Mouse (Mus musculus): ENCODE results near the gene Cul7.

The Cul7 gene

DNA sequence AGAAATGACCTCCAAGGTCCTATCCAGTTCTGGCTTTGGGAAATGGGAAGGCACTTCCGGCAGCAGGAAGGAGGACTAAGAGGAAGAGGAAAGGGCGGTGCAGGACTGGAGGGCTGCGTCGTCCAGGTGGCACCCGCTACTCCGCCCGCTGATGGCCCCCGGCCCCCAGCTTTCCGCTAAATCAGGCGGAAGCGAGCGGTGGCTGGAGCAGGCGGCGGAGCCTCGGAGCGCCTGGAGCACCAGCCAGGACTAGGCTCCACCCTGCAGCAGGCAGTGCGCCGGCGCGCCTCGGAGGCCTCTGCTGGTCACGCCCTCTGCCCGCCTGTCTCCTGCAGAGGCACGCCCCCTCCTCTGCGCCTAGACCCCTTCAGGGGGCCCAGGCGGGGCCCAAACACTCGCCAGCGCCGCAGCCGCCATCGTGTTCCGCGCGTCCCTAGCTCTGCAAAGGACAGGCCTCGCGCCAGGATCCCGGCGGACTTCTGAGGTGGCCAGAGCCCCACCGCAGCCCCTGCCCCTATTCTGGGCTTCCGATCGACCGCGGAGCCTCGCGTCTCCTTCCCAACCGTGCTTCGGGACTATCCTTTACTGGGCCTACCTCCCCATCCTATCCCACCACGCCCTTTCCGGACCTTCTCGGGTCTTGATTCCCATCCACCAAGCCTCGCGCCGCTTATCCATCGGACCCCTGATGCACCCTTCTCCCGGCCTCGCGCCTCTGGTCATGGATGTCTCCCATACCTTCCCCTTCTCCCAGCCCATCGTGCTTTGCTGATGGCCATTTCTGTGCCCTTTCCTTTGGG, at the start of gene Cul7:
TSS of gene Cul7 (plus strand) at position 106 of the 800 bp plus-strand sequence.
- DNase-seq (ENCODE audit: low spot score): peak; percentile 93

DNA sequence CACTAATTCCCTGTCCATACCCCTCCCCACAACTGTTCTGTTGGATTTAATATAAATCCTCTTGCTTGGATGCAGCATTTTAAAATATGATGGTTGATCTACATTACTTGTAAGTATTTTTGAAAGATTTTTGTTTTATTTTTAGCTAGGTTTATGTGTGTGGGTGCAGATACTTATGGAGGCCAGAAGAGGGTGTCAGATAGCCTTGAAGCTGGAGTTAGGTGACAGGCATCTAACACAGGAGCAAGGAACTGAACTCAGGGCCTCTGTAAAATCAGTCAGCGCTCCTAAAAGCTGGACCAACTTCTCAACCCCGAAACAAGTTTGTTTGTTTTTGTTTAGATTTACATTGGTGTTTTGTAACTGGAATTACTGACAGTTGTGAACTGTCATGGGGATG, 49.6 kb upstream of the Cul7 start:
- DNase-seq (ENCODE audit: low spot score): no peak

DNA sequence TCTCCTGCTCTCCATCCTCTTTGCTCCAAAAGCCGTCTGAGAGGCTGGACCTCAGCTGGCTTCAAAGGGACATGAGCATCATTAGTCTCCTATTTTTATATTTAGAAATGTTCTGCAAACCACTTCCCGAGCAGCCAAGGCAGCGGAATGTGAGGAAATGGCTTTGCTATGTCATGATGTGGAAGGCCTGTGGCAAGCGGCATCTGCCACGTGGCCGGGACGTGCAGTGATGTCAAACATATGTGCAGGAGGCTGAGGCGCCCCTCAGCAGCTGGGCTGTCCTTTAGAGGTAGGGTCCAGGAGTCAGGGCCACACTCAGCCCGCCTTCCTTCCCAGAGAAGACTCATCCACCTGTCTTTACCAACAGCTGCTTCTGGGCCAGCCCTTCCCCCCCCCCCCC, 47.9 kb upstream of the Cul7 start:
- DNase-seq (ENCODE audit: low spot score): no peak

DNA sequence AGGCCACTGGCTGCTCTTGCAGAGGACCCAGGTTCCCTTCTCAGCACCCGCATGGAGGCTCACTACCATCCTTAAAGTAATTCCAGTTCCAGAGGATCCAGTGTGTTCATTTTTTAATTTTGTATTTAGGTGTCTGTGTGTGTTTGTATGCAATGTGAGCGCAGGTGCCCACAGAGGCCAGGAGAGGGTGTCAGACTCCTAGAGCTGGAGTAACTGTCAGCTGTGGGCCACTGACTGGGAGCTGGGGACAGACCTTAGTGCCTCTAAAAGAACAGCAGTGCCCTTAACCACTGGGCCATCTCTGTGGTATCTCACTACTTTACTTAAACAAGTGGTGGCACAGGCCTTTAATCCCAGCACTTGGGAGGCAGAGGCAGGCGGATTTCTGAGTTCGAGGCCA, 46.9 kb upstream of the Cul7 start:
- no peak for DNase-seq (ENCODE audit: low spot score)

DNA sequence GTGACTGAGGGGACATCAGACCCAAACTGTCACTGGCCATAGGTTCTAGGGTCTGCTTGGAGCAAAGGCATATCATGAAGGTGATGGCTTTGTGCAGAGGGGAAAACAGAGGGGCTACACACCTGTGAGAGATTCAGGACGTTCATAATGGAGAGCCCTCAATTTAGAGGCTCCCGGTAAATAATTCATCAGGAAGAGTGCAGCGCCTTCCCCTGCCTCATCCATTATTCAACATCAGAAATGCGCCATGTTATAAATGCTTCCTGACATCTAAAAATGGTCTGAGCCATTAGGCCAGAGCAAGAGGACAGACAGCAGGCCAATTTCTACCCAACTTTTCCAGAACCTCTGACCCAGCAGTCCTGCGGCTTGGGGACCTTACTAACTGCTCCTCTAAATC, 45.0 kb upstream of the Cul7 start:
- no peak for DNase-seq (ENCODE audit: low spot score)

DNA sequence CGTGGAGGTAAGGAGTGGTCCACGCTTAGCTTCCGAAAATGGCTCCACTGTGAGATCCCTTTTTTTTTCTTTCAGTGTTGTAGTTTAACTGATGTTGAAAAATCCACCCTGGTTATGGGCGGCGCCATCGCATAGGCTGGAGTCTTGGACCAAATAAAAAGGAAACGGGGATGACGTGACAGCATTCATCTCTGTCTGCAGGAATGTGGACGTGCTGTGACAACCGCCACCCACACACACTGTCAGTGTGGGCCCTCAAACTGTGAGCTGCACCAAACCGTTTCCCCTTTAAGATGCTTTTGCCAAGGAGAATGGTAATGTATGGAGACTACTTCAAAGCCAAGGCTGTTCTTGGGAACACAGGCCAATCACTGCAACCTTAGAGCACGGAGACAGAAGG, 44.1 kb upstream of the Cul7 start:
- DNase-seq (ENCODE audit: low spot score): no peak

DNA sequence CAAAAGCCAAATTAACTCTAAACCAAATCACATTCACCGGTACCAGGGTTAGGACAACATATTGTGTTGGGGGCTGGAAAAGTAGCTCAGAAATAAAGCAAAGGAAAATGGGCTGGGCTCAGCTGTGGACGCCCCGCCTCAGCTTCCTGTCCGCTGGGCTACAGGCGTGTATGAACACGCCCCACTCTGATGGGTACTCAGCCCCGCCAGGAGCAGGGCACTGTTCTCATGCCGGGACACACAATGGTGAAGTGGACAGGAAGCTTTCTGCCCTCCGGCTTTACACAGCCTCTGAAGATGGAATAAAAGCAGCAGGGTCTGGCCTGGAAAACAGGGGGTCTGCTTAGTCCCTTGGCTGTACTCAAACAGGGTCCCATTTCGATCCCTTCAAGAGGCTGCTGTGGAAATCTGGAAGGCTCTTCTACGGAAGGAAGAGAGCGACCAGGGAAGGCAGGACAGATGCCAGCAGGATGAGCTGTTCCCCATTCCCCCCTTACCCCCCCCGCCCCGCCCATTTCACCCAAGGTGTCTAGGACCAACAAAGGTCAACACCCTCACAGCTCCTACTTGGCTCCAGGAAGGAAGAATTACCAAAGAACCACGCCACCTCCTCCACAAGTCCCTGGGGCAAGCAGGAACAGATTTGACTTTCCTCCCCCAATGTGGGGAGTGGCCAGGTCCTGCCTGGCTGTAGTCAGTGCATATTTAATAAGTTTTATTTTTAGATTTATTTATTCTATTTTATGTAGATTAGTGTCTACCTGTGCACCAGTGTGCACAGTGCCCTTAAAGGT, 40.2 kb upstream of the Cul7 start:
- DNase-seq (ENCODE audit: low spot score): no peak

DNA sequence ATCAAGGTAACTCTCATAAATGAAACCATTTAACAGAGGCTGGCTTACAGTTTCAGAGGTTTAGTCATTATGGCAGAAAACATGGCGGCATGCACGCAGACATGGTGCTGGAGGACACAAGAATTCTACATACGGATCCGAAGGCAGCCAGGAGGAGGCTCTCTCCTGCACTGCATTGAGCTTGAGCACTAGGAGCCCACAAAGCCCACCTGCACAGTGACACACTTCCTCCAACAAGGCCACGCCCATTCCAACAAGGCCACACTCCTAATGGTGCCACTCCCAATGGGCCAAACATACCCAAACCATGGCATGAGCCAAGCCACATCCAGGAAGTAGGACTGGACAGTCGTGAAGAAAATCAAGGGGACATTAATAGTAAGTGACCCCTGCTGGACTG, 38.8 kb upstream of the Cul7 start:
- DNase-seq (ENCODE audit: low spot score): no peak

DNA sequence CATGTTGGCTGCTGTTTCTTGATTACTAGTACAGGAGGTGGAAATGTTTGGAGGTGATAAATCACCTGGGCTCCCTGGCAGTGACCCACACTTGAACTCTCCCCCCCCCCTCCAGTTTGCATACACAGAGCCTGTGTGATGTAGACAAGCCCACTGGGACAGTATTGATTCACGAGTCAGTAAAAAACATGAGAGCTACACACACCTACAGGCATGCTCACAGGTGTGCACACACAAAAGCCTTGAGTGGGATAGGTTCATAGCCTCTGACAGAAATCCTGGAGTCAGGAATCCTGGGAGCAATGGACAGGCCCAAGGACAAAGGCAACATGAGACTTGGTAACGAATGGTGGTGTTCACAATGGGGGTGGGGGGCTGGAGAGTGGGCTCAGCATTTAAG, 37.9 kb upstream of the Cul7 start:
- DNase-seq (ENCODE audit: low spot score): no peak

DNA sequence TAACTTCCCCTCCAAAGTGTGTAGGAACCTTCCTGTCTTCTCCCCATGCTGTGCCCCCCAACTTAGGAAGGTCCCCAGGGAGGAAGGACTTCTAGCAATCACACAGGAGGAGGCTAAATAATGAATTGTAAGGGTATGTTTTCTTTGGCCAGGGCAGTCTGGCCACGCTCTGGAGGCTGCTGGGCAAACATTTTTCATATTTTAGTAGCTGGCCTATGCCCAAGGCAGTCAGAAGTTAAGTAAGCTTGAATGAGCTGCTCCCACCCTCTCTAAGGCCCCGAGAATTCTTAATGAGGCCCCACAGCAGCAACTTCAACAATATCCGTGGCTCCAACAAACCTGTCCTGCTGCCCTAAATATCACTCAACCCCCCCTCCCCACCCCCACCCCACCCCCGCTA, 37.3 kb upstream of the Cul7 start:
- DNase-seq (ENCODE audit: low spot score): no peak

DNA sequence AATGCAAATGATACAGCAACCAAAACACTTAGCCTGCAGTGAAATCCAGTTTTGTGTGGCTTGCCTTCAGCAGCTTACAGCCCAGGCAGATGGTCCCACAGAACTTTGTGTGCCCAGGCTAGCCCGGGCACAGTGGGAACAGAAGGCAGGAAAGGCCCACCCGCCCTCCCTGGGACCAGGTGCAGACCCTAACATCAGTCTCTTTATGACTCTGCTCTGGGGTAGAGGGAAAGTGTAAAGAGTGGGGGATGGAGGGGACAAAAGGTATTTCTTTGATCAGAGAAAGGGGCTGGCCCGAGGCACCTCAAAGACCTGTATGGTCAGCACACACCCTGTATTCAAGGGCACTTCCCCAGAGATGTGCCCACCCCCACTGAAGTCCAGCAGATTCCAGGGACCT, 36.9 kb upstream of the Cul7 start:
- DNase-seq (ENCODE audit: low spot score): no peak

DNA sequence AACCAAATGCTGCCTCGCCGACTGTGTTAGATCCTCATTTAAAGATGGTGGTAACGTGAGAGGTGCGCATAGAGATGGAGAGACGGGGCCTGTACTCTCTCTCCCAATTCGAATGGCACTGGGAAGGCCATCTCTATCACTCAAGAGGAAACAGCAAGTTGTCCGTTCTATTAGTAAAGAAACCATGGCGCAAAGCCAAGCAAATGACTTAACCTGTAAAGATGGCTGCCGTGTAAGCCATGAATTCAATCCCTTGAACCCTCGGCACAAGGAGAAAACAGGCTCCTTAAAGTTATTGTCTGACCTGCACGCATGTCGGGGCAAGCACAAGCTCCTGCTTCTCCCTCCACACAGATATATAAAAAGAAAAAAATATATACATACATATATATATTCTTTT, 32.3 kb upstream of the Cul7 start:
- no peak for DNase-seq (ENCODE audit: low spot score)

DNA sequence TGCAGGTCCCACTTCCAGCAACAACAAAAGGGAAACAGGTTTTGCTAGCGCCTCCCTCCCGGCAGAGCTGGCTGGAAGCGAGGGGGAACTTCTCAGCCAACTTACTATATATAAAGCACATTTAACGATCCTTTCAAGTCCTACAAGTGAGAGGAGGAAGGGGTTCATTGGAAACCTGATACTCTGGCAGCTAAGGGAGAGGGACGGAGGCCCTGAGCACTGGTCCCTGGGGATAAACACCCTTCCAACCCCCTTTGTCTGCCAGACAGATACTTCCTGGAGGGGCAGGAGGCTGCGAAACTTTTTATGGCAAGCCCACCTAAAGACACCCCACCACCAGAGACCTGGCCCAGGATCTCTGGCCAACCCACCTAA, 31.8 kb upstream of the Cul7 start:
- no peak for DNase-seq (ENCODE audit: low spot score)

DNA sequence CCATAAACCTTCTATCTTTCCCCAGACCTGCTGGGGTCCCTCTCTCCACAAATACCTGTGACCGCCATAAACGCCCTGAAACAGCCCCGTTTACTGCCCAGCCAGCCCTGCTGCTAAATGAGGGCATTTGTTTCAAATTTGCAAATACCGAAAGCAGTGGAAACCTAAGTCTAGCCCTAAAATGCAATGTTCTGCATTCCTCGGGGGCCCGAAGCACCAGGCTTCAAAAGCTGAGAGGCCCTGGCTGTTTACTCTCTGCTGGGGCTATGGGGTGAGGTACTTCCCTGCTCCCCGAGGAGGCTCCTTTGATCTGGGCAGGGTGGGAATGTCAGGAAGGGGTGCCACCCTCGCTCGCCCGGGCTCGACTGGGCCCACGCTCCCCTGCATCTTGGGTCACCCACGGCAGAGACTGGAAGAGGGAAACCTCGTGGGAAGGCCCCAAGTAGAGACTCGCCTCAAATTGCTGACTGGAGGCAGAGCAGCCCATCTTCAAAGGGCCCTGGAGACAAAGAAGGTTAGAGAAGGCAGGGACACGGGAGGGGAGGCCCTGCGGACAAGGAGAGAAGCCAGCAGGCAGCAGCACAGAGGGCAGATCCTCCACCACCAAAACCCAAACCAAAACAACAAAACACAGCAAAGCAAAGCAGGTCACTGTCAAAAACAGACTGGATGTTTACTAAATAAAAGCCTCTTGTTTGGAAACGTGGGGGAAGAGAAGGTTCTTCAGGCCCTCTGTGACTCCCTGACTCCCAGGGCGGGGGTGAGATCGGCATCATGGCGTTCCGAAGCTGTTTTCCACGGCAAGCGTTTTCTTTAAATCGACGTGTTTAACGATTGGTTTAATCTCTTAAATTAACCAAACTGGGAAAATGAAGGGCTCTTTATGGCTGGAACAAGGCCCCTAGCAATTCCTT, 31.1 kb upstream of the Cul7 start:
- DNase-seq (ENCODE audit: low spot score): no peak

DNA sequence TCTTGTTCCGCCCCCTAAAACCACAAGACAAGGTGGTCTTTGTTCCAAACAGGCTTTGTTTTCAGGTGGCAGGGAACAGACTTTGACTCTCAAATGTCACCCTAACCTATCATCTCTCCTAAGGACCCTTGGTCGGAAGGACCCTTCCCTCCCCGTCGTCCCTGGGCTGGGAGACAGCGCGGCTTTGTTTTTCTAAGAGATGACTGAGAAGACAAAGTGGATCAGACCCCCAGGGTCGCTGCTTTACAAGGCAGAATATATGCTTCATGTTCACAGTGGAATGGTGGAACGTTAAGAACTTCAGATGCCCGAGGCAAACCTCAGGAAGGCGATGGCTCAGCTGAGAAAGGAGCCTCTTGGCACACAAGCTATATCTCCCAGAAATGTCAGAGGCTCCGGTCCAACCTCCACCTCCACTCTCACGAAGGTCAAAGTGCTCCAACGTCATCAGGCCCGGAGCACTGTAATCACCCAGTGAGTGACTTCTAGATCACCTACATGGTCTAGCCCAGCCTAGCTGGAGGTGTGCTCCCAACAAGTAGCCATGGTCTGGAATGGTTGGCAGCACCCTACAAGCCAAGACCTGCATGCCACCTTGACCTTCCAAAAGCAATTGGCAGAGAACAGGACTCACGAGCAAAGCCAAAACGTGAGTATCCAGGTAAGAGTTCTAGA, 30.3 kb upstream of the Cul7 start:
- no peak for DNase-seq (ENCODE audit: low spot score)

DNA sequence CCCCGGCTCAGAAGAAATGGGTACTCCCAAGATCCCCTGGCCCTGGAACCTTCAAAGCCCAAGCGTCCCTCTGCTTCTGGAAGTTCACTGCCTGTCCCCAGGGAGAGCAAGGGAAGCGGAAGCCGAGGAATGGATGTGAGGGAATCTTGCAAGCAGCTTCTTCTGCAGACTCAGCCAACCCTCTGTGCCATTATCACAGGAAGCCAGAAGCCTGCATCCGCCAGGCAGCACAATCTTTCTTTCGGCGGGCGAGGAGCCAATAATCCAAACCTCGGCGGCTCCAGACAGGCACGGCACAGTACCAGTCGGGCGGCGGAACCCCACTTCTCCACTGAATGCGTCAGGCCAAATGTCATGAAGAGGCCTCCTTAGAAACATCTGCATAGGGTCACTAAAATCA, 28.8 kb upstream of the Cul7 start:
- no peak for DNase-seq (ENCODE audit: low spot score)

DNA sequence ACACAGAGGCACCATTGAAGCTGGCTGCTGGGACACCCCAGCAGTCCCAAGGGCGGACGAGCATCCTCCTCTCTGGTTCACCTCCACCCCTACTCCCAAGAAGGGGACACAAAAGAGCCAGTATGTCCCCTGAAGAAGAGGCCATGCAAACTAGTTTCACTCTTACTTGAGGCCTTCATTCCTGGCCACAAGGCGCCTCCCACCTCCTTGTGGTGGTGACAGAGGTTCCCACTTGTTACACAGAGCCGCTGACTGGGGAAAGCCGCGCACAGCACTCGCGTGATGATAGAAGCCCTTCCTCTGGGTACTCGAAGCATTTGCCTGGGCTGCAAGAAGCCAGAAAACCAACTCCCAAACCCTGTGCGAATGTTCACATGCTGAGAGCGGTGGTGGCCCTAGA, 27.9 kb upstream of the Cul7 start:
- no peak for DNase-seq (ENCODE audit: low spot score)

DNA sequence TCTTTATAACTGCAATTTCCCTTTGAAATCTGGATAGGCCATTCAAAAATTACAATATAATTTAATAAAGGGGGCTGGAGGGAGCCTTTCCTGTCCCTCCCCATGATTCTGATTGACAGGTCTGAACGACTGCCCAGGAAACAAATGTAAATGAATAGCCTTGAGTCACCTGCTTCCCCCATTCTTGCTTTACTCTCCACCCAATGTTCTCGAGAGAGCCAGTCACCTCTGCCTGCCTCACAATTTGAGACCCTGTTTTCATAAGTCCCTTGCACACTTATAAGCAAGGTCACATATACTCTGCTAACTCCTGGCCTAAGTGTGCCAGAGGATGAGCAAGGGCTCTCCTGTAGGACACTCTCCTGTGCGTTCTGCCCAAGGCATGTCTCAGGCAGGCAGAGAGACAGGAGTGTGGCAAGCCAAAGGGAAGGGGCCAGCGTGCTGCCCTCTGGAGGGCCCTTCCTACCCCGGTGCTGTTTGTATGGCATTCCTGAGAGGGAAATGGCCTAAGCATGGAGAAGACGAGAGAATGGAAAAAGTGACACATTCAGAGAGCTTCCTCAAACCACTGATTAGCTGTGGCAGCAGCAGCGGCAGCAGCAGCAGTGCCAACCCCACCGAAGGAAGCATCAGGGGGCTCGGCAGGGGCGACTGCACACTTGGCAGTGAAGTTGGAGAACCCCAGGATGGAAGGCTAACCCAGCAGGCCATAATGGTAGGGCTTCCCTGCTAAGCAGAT, 26.1 kb upstream of the Cul7 start:
- DNase-seq (ENCODE audit: low spot score): no peak

DNA sequence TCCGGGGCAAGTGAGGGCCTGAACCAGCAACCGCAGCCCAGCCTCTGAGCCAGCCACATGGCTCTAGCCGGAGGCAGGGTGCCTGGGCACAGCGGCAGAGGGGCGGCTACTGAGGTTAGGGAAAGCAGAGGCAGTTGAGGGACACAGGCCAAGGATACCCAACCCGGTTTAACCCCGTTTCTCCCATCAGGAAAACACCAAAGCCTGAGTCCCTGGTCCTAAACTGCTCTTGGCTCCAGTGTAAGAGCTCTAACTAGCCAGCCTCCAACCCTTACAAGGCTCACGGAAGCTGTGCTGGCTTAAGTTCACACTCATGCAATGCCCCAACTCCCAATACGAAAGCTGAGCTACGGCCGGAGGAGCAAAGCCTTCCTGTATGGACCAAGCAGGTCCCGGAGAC, 25.5 kb upstream of the Cul7 start:
- DNase-seq (ENCODE audit: low spot score): no peak

DNA sequence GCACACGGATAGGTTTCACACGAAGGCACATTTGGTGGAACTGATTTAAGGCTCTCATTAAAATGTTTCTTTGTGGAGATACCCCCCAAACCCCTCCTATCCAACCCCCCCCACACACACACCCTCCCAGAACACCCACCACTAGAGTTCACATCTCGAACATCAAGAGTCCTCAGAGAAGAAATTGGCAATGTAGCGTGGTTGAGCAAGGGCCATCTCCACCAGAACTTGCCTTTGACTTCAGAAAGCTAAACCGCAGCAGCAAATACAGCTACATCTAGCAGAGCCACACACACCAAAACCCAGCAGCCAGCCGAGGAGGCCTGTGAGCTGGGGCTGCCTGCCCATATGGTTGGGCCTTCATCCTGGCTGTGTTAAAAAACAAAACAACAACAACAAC, 22.7 kb upstream of the Cul7 start:
- no peak for DNase-seq (ENCODE audit: low spot score)

DNA sequence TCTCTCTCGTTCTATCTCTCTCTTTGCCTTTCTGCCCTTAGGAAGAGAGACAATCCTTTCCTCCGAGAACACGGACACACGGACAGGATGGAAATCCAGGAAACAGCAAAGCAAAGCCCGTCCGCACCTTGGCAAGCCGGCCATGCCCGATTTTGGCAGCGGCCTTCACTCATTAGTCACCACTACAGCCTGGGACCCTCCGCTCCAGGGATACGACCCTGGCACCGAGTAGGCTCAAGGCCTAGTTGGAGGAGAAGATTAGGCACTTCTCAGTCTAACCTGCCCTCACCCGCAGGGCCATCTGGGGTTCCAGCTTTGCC, 21.7 kb upstream of the Cul7 start:
- DNase-seq (ENCODE audit: low spot score): no peak
